Mouse (Mus musculus) left cerebral cortex, adult 18-20 months (tissue): ENCODE measurements around the gene Myl6. TPM values are rescaled to one million over a fixed set of nuclear protein-coding genes. Genes with fewer than 3 reads are reported as not detected.
"Not testable (repeated sequence)": the region's sequence is repeated elsewhere in the genome, so short reads cannot be mapped to it uniquely, and the experiment has no call there.

ENCODE experiments used
- DNase-seq, 2 experiments: peaks; one replicate each; pipeline ENCODE4 v3.0.0; 2021 to 2022; ENCODE audit warnings: low spot score in 2 of 2, mixed read lengths in 1 of 2
- total RNA-seq, 2 experiments: library from RNA; stranded (reverse); gene quantifications; 2 replicates each; pipeline ENCODE4 v1.2.3; 2021

Gene Myl6
- total RNA-seq, 2 experiments from 2014 or later = 576 to 616 TPM

- no peak for DNase-seq
Measured at GRCm38 (mm10) chr10:128511189-128511588, 17.2 kb upstream of the Myl6 start.

- no peak for DNase-seq
Measured at GRCm38 (mm10) chr10:128510301-128510700, 16.4 kb upstream of the Myl6 start.

- no peak for DNase-seq
Measured at GRCm38 (mm10) chr10:128509831-128510230, 15.9 kb upstream of the Myl6 start.

GRCm38 (mm10) chr10:128509203-128509602 lies 15.3 kb upstream of the Myl6 start:
- no peak for DNase-seq

GRCm38 (mm10) chr10:128508260-128508659 lies 14.3 kb upstream of the Myl6 start:
- no peak for DNase-seq

GRCm38 (mm10) chr10:128505974-128506373 lies 12.0 kb upstream of the Myl6 start:
- no peak for DNase-seq

GRCm38 (mm10) chr10:128505371-128505667 lies 11.4 kb upstream of the Myl6 start:
- DNase-seq = not testable (repeated sequence)

GRCm38 (mm10) chr10:128504641-128505370 lies 10.9 kb upstream of the Myl6 start:
- no peak for DNase-seq

GRCm38 (mm10) chr10:128504012-128504411 lies 10.1 kb upstream of the Myl6 start:
- no peak for DNase-seq

GRCm38 (mm10) chr10:128503532-128503931 lies 9.6 kb upstream of the Myl6 start:
- no peak for DNase-seq

- DNase-seq = no peak
Measured at GRCm38 (mm10) chr10:128502341-128502740, 8.4 kb upstream of the Myl6 start.

GRCm38 (mm10) chr10:128499116-128499671 lies 5.2 kb upstream of the Myl6 start:
- peak; percentile 46 to 63 for DNase-seq

- DNase-seq = peak; percentile 96 to 97
Measured at GRCm38 (mm10) chr10:128498590-128498989, 4.6 kb upstream of the Myl6 start, which contains the start of gene Myl6b. Gene Myl6b, minus strand, starts transcription at chr10:128498685.

GRCm38 (mm10) chr10:128497134-128497737 lies 3.3 kb upstream of the Myl6 start:
- no peak for DNase-seq

- DNase-seq = no peak
Measured at GRCm38 (mm10) chr10:128496509-128497077, 2.6 kb upstream of the Myl6 start.

GRCm38 (mm10) chr10:128495903-128496302 lies 2.0 kb upstream of the Myl6 start:
- no peak for DNase-seq

- DNase-seq = no peak
Measured at GRCm38 (mm10) chr10:128495270-128495669, 1.3 kb upstream of the Myl6 start.

- no peak for DNase-seq
Measured at GRCm38 (mm10) chr10:128494667-128495245, 811 bp upstream of the Myl6 start.

- no peak for DNase-seq
Measured at GRCm38 (mm10) chr10:128493319-128493694, 638 bp downstream of the Myl6 start.

- DNase-seq = peak; percentile 56 to 58
Measured at GRCm38 (mm10) chr10:128492633-128493311, 1.2 kb downstream of the Myl6 start.

- DNase-seq = not testable (repeated sequence)
Measured at GRCm38 (mm10) chr10:128492051-128492450, 1.9 kb downstream of the Myl6 start.
